Mouse (Mus musculus): Measurements from ENCODE around the gene Sema6c.

GRCm38 (mm10) chr3:95147924-95148323 lies 12.3 kb upstream of the Sema6c start:
- no peak for TF ChIP-seq CTCF (IDR thresholded peaks at IDR 0.05; ENCODE audit: control insufficient read depth, insufficient read depth, insufficient replicate concordance, low read depth, low read length)
- TF ChIP-seq POLR2A (IDR thresholded peaks at IDR 0.05; ENCODE audit: control insufficient read depth, low read depth, low read length): no peak

Data from testis, adult 2 months (tissue).